Comparison of ENCODE assay signal across 25 mouse cellular contexts in the genomic region with DNA sequence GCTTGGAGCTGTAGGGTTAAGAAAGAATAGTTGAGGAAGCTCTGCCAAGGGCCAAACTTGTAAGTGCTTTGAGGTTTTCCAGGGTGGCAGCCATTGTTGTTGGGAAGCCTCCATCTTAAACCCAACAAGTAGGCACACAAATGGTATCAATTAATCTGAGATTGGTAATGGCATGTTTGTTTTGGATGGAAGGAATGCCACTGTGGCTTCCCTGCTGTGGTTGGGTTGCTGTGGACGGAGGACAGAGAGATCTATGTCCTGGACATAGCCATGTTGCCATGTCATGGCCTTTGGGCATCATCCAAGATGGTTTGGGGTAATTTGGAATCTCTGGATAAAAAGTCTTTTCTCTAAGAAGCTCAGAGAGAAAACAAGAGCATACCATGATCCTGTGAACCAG.
DNase-seq lines count a peak whose midpoint lies in the region; ATAC-seq lines count a peak whose summit lies in the region.
"Had no signal": no experiment of that assay in that cellular context is flagged by ENCODE, and none has a peak within 500 bp of the region (broad histone marks: within the 10 kb centered on the region; RNA-seq: fewer than 3 reads in every experiment).

No protein-coding gene starts in this region.

- WGBS in embryonic facial prominence, embryonic 15.5 days: 54% methylated on average over 1 of the region's 1 CpGs
- 83% methylated on average over 1 of the region's 1 CpGs for WGBS in heart, embryonic 11.5 days (ENCODE audit: insufficient replicate concordance)

- H3K4me3 ChIP-seq in embryonic facial prominence, embryonic 15.5 days (replicated peaks): no peak overlapping the region
- no peak overlapping the region for H3K4me3 ChIP-seq in heart, embryonic 11.5 days (ENCODE audit: low read depth, low read length)
- H3K4me3 ChIP-seq: embryonic facial prominence, embryonic 12.5 days; erythroblast, embryonic 14.5 days; forebrain, embryonic 13.5 days; forebrain, embryonic 15.5 days had no signal

- no peaks in the 10 kb centered on the region for H3K36me3 ChIP-seq in embryonic facial prominence, embryonic 15.5 days
- H3K36me3 ChIP-seq in heart, embryonic 11.5 days (ENCODE audit: control insufficient read depth, insufficient read depth, low read length): no peaks in the 10 kb centered on the region
- H3K36me3 ChIP-seq: embryonic facial prominence, embryonic 12.5 days; forebrain, embryonic 15.5 days; G1E had no signal

- no peaks in the 10 kb centered on the region for H3K27me3 ChIP-seq in embryonic facial prominence, embryonic 15.5 days
- no peaks in the 10 kb centered on the region for H3K27me3 ChIP-seq in heart, embryonic 11.5 days (ENCODE audit: control insufficient read depth, insufficient read depth, low read length)
- H3K27me3 ChIP-seq: CH12.LX; embryonic facial prominence, embryonic 12.5 days; forebrain, embryonic 13.5 days; forebrain, embryonic 15.5 days had no signal

- H3K27ac ChIP-seq in embryonic facial prominence, embryonic 15.5 days (replicated peaks): no peak overlapping the region
- no peak overlapping the region for H3K27ac ChIP-seq in heart, embryonic 11.5 days (ENCODE audit: low read depth, low read length)
- H3K27ac ChIP-seq: embryonic facial prominence, embryonic 12.5 days; forebrain, embryonic 13.5 days; forebrain, embryonic 15.5 days had no signal

- no peak overlapping the region for H3K9ac ChIP-seq in embryonic facial prominence, embryonic 15.5 days
- H3K9ac ChIP-seq in heart, embryonic 11.5 days (ENCODE audit: low read depth, low read length): no peak overlapping the region
- H3K9ac ChIP-seq: embryonic facial prominence, embryonic 12.5 days; forebrain, embryonic 13.5 days; forebrain, embryonic 15.5 days; forebrain, postnatal 0 days had no signal

- DNase-seq in 3T3-L1 (ENCODE audit: low read depth, low spot score): peak; percentile 53
- peak; percentile 82 for DNase-seq in Muller cell, postnatal 12 days (ENCODE audit: inconsistent ontology term)
- DNase-seq in spleen, postnatal 10 days (ENCODE audit: low spot score in 2 of 2): no peak
- no peak for DNase-seq in yolk sac, embryonic 10.5 days (ENCODE audit: low spot score)
- DNase-seq: adrenal gland, adult 2 months; adrenal gland, postnatal 10 days; adrenal gland, postnatal 25 days; B cell, adult 2 months; cerebellum, adult 11 months; cerebellum, adult 18-20 months; cerebellum, adult 8-10 months; cerebellum, adult 9-11 months; cerebellum, postnatal 14 days; cerebellum, postnatal 36 days; embryo, embryonic 11 days; forebrain, postnatal 0 days had no signal

- H3K9me3 ChIP-seq in embryonic facial prominence, embryonic 15.5 days (replicated peaks): no peaks in the 10 kb centered on the region
- H3K9me3 ChIP-seq in heart, embryonic 11.5 days (replicated peaks; ENCODE audit: control insufficient read depth, low read length): no peaks in the 10 kb centered on the region
- H3K9me3 ChIP-seq: embryonic facial prominence, embryonic 12.5 days; forebrain, embryonic 13.5 days; forebrain, embryonic 15.5 days had no signal

- H3K4me1 ChIP-seq in embryonic facial prominence, embryonic 15.5 days: peaks cover 18% of the 10 kb centered on the region
- peaks cover 14% of the 10 kb centered on the region; the same call in 1 of the 2 replicates for H3K4me1 ChIP-seq in heart, embryonic 11.5 days (ENCODE audit: control insufficient read depth, insufficient read depth, low read length)

- ATAC-seq in embryonic facial prominence, embryonic 15.5 days (ENCODE audit: insufficient number of reproducible peaks, low FRiP score, low TSS enrichment, low read depth): peak; percentile 54; the same call in 1 of the 2 replicates
- ATAC-seq in heart, embryonic 11.5 days (replicated peaks; ENCODE audit: insufficient number of reproducible peaks, low FRiP score, low TSS enrichment): no peak
- ATAC-seq: CD4-positive, CD25-positive, alpha-beta regulatory T cell, adult 4 months; forebrain, embryonic 13.5 days; forebrain, embryonic 15.5 days; forebrain, postnatal 0 days had no signal

- H3K4me2 ChIP-seq in embryonic facial prominence, embryonic 15.5 days (replicated peaks): no peak overlapping the region
- H3K4me2 ChIP-seq in heart, embryonic 11.5 days: no peak overlapping the region
- H3K4me2 ChIP-seq: embryonic facial prominence, embryonic 12.5 days; forebrain, embryonic 13.5 days; forebrain, embryonic 15.5 days had no signal

Comparison
In these comparisons a context has a peak if more than half of its experiments do, and no peak if none do; other contexts are left out.
1. DNase-seq: peak in 3T3-L1 (single experiment) and Muller cell, postnatal 12 days (single experiment); none in spleen, postnatal 10 days (0 of 2) and yolk sac, embryonic 10.5 days (single experiment).